Mouse (Mus musculus): ENCODE data around the gene Foxo1. TPM values are rescaled to one million over a fixed set of nuclear protein-coding genes. Genes with fewer than 3 reads are reported as not detected.

The Foxo1 gene
- total RNA-seq, 2 experiments from 2014 or later, result 20.6 to 24.5 TPM

DNA sequence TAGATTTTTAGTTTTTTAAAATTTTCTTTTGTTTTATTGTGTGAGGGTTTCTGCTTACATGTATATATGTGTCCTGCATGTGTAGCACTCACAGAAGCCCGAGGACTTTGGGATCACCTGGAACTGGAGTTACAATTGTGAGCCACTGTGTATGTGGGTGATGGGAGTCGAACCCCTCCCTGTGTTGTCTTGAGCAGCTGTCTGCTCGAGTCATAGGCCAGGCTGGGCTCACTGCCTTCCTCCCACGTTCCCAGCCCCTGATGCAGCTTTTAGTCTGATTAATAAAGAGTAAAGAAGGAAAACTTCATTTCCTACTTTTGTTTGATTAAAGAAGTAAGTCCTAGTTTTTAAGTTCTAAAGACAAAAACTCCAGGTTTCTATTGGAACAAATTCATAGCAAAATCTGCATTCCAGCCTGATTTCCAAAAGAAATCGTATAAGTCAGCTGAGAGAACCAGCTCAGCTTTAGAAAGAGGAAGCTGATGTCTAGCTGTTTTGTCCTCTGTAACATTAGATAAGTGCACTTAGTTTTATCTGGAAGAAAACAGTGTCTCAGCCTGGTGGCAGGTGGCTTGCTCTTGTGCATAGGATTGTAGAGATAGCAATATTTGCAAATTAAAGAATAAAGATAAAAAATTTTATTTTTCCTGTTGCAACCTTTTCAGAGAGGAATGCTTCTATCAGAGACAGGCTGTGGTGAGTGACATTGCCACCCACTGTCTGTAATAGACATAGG is 40.6 kb downstream of the Foxo1 start:
- no peak for DNase-seq (ENCODE audit: low spot score in 2 of 2)

DNA sequence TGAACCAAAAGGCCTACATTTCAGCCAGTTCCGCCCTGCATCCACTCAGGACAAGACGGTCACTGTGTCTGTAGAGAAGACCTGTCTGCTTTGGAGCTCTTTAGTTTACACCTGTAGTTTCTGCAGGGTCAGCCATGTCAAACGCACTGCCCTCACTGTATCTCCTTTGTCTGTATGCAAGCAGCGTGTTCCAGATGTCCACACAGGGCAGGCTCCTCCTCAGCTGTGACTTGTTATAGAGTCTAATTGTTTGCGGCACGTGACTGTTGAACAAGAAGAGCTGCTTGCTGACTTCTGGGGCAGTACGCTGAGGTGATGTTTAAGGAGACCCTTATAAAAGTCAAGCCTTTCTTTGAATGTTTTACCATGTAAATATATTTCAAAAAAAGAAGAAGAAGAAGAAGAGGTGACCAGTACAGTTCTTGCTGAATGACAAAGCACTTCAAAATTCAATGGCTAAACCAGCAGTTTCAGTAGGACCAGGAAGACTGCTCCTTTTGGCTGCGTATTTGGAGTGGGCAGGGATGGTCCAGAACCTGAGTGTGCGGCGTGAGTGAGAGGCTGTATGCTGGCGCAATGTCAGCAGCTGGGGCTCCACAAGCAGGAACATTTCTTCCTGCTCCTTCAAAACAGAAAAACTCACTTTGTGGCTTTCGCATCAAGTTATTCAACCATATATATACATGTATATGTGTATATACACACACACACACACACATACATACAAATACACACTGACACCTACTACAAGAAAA is 52.6 kb downstream of the Foxo1 start:
- no peak for DNase-seq (ENCODE audit: low spot score in 2 of 2)

DNA sequence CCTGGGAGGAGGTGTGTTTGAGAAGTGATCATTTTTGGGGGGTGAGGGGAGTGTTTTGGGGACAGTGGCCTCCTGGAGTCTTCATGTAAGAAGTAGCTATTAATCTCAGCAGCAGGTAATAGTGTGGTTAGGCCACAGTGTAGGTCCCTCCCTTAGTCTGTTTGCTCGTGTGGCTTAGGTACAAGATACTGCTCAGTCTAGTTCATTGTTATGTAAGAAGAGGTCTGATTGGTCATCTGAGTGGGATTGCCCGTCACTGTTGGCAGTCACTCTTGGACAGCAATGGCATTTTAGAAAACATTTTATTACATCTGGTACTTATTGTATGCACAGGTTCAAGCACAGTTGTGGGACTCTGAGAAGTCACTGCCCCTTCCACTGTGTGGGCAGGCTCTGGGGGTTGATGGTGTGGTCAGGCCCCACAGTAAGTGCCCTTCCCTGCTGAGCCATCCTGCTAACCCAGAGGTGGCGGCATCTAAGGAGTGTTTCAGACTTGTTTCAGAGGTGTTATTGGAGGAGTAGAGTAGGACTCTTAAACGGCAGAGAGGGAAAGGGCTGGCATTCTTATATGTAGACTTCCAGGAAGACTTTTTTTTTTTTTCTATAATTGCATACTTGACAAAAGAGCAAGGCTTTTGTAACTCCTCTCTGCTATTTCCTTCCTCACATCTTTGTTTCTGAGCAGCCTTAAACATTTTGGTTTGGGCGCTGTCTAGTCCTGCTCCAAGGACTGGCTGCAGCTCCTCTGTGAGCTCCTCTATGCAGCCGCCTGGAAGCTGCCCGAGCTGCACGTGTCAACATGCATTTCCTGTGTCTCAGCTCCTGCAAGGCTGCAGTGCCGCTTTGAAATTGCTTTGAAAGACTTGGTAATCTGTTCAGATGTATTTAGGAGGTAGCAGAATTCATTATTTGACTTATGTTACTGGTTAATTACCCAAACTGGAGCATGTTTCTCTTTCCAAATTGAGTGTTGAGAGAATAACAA is 54.6 kb downstream of the Foxo1 start:
- no peak for DNase-seq (ENCODE audit: low spot score in 2 of 2)

DNA sequence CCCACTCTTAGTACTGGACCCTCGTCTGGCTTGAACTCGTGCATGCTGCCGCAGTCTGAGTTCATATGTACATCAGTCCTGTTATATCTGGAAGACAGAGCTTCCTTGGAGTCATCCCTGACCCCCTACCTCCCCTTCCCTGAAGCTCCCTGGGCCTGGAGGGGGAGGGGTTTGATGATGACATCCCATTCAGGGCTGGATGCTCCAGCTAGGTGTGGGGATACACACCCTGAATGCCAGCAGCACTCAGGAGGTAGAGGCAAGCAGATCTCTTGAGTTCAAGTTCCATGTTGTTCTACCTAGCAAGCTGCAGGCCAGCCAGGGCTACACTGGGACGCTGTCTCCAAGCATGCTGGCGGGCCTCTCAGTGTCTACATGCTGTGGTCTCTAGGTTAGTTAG is 56.9 kb downstream of the Foxo1 start:
- no peak for DNase-seq (ENCODE audit: low spot score in 2 of 2)

DNA sequence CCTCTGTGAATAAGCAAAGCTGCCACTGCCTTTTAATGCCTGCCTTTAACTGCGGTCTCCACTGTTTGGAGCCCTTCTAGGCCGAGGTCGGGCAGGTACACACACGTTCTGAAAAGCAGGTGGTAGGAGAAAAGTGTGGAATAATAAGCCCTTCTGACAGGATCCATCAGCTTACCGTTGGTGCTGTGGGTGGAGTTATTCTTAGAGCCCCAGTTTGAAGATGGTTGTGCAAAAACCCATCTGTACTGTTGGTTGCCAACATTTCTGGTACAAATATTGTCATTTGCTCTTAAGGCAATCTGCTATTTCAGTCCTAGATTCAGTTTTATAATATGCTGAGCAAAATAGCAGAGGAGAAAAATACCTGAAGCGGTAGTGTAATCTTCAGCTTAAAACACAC is 58.6 kb downstream of the Foxo1 start:
- DNase-seq (ENCODE audit: low spot score in 2 of 2), result no peak

DNA sequence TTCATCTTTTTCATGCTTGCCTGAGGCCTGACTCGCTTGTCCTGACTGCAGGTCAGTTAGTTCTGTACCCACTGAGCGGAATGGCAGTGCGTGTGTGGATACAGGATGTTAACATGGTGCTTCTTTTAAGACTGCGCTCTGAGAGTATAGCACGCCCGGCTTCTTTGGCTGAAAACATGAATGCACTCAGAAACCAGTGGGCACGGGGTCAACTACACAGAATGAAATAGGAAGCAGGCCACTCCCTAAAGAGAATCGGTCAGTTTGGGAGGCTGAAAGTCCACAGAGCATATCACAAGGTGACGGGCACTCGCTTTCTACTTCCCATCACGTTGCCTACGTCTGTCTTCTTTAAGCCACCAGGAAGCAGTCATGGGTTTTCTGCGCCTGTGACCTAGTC is 59.0 kb downstream of the Foxo1 start:
- DNase-seq (ENCODE audit: low spot score in 2 of 2), result no peak

DNA sequence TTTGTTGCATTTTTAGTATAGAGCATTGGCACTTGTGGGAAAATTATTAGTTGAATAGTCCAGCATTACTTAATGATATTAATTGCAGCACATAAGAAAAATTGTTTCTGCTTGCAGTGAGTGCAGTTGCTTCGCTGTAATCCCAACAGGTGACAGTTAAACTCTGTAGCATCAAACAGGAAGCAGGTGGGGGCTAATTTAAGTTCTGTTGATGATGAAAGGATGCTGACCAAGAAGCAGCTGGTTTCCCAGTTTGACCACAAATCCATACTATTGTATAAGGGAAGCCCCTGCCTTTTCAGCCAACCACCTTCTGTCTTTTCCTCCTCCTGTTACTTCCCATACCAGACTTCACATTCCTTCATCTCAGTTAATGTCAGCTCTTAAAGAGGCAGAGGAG is 63.6 kb downstream of the Foxo1 start:
- no peak for DNase-seq (ENCODE audit: low spot score in 2 of 2)

DNA sequence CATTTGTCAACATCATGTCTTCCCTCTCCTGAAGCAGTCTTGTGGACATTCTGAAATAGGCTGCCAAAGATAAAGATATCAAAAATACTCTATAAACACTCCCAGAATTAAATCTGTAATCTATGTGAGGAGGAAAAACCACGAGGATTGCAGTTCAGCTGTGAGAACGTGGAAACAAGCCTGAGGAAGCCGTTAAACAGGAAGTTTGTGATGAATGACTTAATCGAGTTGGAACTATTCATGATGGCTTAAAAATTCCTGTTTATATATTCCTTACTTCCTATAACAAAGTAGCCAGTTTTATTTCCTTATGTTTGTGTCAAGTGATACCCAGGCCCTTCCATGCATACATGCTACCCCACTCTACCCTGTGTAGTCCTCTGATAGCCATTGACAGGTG is 70.6 kb downstream of the Foxo1 start:
- DNase-seq (ENCODE audit: low spot score in 2 of 2), result no peak

DNA sequence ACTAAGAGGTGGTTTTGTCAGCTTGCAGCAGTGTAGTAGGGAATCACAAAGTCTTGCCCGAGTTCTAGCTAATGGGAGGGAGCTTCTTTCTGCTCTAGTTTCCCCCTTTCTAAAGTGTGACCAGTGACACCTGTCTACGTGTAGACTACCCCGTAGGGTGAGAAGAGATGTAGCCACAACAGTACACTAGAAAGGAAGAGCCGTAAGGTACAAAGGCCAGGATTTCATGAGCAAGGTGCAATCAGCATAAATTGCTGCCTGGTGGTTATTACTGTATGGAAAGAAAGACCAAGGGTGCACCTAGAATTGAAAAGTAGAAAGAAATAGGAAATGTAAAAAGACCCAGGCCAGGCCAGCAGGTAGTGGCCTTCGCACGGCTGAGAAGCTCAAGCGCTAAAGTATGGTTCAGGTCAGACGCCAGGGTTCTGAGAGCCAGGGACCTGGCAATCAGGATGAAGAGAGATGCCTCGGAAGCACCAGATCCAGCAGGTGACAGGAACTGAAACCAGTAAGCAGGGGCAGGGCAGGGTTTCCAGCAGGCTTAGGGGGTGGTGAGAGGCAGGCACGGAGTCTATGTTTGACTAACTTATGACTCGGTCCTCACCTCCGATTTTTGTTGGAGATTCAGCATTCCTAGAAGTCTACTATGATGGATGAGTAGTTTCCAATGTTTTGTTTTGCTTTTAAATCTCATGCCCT is 72.3 kb downstream of the Foxo1 start:
- no peak for DNase-seq (ENCODE audit: low spot score in 2 of 2)

DNA sequence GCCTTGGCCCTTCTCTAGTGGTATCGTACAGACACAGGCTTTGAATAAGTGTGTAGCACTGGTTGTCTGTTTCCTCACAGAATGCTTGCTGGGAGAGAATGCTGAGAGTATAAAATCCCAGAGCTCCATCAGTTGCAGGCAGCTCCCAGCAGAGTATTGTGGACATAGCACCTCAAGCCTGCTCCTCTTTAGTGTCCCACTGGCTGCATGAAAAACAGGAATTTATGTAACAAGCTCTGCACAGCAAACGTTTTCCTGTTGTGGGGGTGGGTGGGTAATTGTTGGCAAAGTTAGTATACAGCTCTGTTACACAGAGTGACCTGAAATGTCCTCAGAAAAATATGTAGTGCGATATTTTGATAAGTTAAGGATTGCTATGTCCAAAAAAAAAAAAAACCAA is 74.1 kb downstream of the Foxo1 start:
- no peak for DNase-seq (ENCODE audit: low spot score in 2 of 2)

DNA sequence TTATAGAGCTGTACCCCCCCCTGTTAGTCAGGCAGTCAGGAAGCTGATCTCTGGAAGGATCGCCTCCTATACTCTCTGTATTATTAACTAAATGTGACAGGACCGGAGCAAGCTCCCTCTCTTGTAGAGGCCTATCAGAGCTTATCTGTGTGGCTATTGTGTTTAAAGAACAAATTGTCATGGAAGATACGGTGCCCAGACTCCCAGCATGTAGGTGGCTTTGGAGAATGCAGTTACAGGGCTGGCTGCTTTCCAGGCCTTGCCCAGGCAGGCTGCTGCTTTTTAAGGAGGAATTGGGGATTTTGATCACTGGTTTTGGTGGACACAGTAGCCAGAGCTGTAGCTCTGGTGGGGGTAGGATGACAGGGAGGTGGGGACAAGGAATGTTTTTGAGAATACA is 74.7 kb downstream of the Foxo1 start:
- no peak for DNase-seq (ENCODE audit: low spot score in 2 of 2)

DNA sequence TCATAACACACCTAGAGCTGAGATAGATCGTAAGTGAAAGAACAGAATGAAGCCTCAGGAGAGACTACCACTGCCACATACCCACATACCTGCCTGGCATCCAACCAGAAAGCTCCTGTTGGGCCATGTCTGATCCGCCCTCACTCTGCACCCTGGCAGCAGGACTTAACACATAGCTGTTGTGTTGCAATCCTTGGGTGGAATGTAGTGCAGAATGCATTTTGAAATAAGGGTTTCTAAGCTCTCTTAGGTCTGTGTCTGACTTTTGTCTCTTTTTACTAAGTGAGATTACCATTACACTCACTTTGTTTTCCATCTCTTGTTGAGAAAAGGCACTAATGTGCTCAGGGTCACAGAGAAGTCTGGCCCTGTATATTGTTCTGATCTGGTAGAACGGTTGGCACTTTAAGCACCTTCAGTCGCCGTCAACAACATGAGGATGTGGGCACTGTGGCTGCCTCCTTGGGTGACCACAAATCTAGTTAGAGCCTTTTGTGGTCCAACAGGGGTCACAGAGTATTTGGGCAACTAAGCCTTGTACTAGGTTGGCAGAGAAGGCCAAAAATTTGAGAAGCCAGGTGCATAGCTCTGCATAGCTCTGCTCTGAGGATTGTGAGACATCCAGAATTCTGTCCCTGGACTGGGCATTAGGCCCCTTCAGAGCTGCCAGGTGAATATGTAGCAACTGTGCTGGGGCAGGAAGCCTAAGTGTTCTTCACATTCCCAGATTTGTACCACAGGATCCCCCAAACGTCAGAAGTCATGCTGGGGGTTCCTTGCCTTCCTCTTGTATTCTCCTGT is 75.3 kb downstream of the Foxo1 start:
- no peak for DNase-seq (ENCODE audit: low spot score in 2 of 2)

DNA sequence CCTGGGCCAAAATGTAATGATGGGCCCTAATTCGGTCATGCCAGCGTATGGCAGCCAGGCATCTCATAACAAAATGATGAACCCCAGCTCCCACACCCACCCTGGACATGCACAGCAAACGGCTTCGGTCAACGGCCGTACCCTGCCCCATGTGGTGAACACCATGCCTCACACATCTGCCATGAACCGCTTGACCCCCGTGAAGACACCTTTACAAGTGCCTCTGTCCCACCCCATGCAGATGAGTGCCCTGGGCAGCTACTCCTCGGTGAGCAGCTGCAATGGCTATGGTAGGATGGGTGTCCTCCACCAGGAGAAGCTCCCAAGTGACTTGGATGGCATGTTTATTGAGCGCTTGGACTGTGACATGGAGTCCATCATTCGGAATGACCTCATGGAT is 77.7 kb downstream of the Foxo1 start:
- no peak for DNase-seq (ENCODE audit: low spot score in 2 of 2)

DNA sequence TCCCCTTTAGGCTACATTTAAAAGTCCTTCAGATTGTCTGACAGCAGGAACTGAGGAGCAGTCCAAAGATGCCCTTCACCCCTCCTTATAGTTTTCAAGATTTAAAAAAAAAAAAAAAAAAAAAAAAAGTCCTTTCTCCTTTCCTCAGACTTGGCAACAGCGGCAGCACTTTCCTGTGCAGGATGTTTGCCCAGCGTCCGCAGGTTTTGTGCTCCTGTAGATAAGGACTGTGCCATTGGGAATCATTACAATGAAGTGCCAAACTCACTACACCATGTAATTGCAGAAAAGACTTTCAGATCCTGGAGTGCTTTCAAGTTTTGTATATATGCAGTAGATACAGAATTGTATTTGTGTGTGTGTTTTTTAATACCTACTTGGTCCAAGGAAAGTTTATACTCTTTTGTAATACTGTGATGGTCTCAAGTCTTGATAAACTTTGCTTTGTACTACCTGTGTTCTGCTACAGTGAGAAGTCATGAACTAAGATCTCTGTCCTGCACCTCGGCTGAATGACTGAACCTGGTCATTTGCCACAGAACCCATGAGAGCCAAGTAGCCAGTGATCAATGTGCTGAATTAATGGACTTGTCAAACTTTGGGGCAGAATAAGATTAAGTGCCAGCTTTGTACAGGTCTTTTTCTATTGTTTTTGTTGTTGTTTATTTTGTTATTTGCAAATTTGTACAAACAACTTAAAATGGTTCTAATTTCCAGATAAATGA is 79.0 kb downstream of the Foxo1 start:
- DNase-seq (ENCODE audit: low spot score in 2 of 2), result no peak

DNA sequence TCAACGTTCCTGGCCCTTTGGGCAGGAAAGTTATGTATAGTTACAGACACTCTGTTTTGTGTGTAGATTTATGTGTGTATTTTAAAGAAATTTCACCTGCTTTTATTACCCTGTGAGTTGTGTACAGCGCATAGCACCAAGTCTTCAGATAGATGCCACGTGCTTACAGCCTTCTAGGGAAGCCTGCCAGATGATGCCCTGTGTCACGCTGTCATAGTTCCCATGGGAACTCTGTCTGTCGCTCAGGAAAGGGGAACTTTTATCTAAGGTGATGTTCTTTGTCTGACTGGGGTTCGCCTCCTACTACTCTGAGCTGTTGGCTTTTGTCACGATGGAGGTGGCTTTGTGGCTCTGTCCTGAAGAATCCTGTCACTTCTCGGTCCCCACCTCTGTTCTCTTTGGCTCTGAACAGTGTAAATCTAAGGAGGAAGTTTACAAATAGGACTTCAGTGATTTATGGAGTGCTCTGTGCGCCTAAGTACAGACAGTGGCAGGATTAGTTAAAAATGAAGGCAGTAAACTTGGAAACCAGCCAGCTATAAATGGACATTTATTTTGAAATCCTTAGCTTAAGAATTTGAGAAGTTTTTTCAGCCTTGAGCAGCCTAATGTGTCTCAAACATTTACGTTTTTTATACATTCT is 80.0 kb downstream of the Foxo1 start:
- no peak for DNase-seq (ENCODE audit: low spot score in 2 of 2)

DNA sequence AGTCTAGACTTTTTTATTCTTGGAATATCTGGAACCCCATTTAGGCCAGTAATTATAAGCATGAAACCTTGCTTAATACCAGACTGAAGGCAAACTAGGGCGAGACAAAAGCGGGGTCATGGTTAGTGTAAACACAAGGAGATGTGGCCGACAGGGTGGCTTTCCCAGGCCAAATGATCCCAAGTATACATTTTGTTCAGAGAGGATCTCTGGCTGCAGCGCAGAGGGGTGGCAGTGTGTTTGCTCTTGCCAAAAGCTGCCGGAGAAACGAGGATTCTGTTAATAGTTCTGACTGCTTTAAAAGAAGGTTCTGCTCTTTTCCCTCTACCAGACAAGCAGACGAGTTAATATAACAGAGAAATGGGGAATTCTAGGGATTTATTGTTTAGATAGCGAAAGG is 82.5 kb downstream of the Foxo1 start:
- DNase-seq (ENCODE audit: low spot score in 2 of 2), result no peak

DNA sequence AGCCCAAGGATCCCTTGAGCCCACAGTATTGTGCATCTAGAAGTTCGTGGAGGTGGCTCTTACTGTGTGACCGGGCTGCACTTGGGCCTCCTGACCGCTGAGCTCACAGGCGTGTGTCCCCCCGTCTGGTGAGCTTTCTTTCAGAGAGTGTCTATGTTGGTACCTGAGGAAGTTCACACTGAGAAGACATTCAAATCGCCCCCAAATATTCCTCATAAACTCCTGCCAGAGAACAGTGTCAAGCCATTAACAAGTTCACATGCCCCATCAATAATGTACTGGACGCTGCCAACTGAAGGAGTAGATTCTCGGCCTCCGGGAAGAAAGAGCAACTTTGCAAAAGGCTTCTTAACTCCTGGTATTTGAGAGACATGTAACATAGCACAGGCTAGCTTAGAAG is 83.8 kb downstream of the Foxo1 start:
- no peak for DNase-seq (ENCODE audit: low spot score in 2 of 2)

DNA sequence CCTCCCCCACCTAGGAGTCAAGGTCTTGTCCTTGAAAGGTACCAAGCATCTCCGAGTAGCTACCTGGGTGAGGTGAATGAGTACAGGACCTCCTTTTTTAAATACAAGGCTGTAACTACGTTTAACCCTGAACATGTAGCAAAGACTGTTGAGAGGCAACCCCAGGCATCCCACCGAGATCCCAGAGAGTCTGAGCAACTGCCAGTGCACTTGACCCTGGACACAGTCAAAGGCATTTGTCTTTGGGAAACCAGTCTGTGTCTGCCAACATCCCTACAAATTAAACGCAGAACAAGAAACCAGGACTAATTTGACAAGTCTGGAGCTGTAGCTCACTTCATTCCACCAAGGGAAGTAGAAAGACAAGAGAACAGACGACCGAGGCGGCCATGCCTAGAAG is 86.1 kb downstream of the Foxo1 start:
- DNase-seq (ENCODE audit: low spot score in 2 of 2), result no peak

DNA sequence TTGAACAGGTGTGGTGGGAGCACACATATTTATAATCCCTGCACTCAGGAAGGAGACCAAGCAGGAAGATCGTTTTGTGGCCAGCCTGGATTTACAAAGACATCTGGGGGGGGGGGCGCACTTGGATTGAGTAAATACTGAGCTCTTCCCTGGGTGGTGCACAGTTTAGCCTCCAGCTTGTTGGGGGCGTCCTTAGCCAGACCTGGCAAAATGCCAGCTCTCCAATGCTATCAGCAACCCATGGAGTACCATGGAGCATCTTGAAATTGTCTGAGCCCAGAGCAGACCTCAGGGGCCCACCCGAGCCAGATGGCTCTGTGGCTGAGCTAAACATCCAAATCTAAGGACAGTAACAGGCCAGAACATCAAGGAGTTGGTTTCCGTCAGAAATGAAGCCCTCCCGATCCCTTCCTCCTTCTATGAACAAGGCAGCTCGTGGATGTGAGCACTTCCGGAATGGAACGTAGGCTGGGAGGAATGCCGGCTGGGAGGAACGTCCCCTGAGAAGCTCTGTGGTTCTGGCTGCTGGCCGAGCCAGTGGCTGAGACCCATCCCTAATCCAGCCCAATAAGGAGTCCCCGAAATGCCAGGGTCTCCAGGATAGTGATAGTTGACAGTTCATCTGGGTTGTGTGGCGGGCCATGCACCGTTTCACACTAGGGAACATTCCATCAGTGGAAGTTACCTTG is 89.3 kb downstream of the Foxo1 start:
- no peak for DNase-seq (ENCODE audit: low spot score in 2 of 2)

All from layer of hippocampus, postnatal 10 days (tissue).